Mouse (Mus musculus): ENCODE data around the gene Rgs5.

- TF ChIP-seq POLR2A (IDR thresholded peaks at IDR 0.05; ENCODE audit: insufficient read depth, low read length), result no peak
- TF ChIP-seq CTCF (IDR thresholded peaks at IDR 0.05; ENCODE audit: low read depth, low read length), result no peak
Measured at GRCm38 (mm10) chr1:169680455-169681208, 25.3 kb downstream of the Rgs5 start.

Measured in ES-Bruce4 (cell line).